Mouse (Mus musculus): ENCODE results near the gene Bud23. TPM values are rescaled to one million over a fixed set of nuclear protein-coding genes. Genes with fewer than 3 reads are reported as not detected.
A peak's percentile ranks its signal among the peaks of the same experiment; 100 is the strongest.

Gene Bud23
- polyA plus RNA-seq, 1 experiment from 2014 or later = 156 TPM

DNA sequence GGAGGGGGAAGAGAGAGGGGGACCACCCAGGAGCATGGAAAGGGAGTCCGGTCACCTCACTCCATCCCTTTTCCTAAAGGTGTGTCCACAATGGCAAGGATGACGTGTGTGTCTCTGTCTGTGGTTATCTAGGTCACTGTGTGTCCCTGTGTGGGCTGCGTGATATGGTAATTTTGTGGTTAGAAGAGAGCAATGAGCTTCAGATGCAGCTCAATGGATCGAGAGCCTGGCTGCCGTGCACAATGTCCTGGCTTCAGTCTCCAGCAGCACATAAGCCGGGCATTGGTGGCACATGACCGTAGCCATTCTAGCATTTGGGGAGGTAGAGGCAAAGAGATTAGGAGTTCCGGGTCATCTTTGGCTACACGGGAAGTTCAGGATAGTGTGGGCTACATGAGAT is 25.2 kb downstream of the Bud23 start:
- Histone ChIP-seq H3K4me3 (ENCODE audit: low read depth, low read length) (no peak overlapping the region), H3K27ac (replicated peaks; ENCODE audit: low read depth, low read length) (no peak overlapping the region), H3K27me3 (ENCODE audit: control insufficient read depth, insufficient read depth, low read length) (no peaks in the 10 kb centered on the region), H3K9me3 (ENCODE audit: control insufficient read depth, low read length) (no peaks in the 10 kb centered on the region), H3K4me2 (ENCODE audit: low read depth, severe bottlenecking) (no peak overlapping the region), H3K36me3 (ENCODE audit: control insufficient read depth, insufficient read depth, low read length) (no peaks in the 10 kb centered on the region), H3K9ac (ENCODE audit: low read length) (no peak overlapping the region), H3K4me1 (ENCODE audit: control insufficient read depth, insufficient read depth, low read length) (no peaks in the 10 kb centered on the region)
- DNase-seq (ENCODE audit: low spot score) (no peak), ATAC-seq (ENCODE audit: insufficient number of reproducible peaks, low FRiP score, low TSS enrichment, low read depth) (no peak)
- WGBS = 89% methylated on average over 9 of the region's 9 CpGs

DNA sequence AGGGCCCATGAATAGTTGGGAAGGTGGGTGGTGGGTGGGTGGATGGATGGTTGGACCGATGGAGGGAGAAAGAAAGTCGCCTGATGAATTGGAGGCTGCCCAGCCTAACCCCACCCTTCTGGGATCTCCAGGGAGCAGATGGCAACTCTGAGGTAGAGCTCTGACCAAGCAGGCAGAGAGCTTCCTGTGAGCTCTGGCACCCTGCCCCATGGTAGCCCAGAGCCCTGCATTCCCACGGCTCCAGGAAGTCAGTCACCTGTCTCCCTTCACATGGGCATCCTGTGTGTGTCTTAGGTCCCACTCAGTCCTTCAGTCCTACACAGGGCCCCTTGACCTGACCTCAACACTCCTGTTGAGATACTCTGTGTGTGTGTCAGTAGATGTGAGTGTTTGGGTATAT is 26.8 kb downstream of the Bud23 start:
- Histone ChIP-seq H3K27ac (replicated peaks; ENCODE audit: low read depth, low read length) (no peak overlapping the region), H3K4me2 (ENCODE audit: low read depth, severe bottlenecking) (no peak overlapping the region), H3K4me3 (ENCODE audit: low read depth, low read length) (no peak overlapping the region), H3K9me3 (ENCODE audit: control insufficient read depth, low read length) (no peaks in the 10 kb centered on the region), H3K27me3 (ENCODE audit: control insufficient read depth, insufficient read depth, low read length) (no peaks in the 10 kb centered on the region), H3K36me3 (ENCODE audit: control insufficient read depth, insufficient read depth, low read length) (no peaks in the 10 kb centered on the region), H3K9ac (ENCODE audit: low read length) (no peak overlapping the region), H3K4me1 (ENCODE audit: control insufficient read depth, insufficient read depth, low read length) (no peaks in the 10 kb centered on the region)
- ATAC-seq (ENCODE audit: insufficient number of reproducible peaks, low FRiP score, low TSS enrichment, low read depth) (no peak), DNase-seq (ENCODE audit: low spot score) (no peak)
- 93% methylated on average over 3 of the region's 3 CpGs for WGBS

DNA sequence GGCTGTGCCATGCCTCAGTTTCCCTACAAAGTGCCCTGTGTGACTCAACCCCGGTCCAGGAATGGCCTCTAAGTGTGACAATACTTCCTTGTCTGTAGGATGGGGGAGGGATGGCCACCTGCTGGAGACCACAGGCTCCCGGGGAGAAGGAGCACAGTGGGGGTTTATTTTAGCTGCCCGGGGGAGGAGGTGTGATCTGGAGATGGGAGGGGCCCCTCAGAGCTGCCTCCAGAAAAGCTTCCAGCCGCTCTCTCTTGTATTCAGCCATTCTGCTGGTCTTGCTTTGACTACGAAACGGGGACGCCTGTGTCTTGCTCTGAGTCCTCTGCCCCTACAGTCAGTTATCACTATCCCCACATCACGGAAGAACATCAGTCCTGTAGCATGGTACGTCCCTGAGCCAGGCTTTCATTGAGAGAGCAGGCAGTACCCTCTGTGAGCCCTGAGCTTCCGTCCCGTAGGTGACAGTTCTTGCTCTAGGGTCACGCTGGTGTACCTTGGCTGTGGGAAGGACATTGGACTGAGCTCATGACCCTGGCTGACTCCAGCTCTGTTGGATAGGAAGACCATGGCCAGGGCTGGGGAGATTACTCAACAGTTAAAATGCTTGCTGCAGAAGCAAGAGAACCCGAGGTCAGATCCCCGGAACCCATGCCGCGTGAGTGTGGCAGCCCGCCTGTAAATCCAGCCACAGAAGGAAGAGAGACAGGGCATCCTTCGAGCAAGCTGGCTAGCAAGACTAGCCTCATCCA is 29.0 kb downstream of the Bud23 start:
- H3K27ac ChIP-seq (replicated peaks; ENCODE audit: low read depth, low read length) = no peak overlapping the region
- H3K36me3 ChIP-seq (ENCODE audit: control insufficient read depth, insufficient read depth, low read length) = no peaks in the 10 kb centered on the region
- H3K4me2 ChIP-seq (ENCODE audit: low read depth, severe bottlenecking) = no peak overlapping the region
- no peaks in the 10 kb centered on the region for H3K9me3 ChIP-seq (ENCODE audit: control insufficient read depth, low read length)
- H3K4me1 ChIP-seq (ENCODE audit: control insufficient read depth, insufficient read depth, low read length) = no peaks in the 10 kb centered on the region
- ATAC-seq (ENCODE audit: insufficient number of reproducible peaks, low FRiP score, low TSS enrichment, low read depth) (no peak), DNase-seq (ENCODE audit: low spot score) (no peak)
- H3K27me3 ChIP-seq (ENCODE audit: control insufficient read depth, insufficient read depth, low read length) = no peaks in the 10 kb centered on the region
- WGBS = 66% methylated on average over 18 of the region's 18 CpGs
- no peak overlapping the region for H3K9ac ChIP-seq (ENCODE audit: low read length)
- H3K4me3 ChIP-seq (ENCODE audit: low read depth, low read length) = no peak overlapping the region

DNA sequence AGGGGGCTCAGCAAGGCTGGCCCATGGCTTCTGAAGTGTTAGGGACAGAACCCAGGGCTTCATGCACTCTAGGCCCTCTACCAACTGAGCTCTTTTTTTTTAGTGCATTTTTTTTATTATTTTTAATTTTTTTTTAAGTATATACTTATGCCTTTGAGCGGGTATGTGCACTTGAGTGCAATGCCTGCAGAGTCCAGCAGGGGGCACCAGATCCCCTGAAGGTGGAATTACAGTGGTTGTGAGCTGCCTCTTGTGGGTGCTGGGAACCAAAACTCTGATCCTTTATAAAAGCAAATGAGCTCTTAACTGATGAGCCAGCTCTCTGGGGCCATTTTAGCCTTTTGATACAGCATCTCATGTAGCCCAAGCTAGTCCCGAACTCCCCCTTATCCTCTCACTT is 30.2 kb downstream of the Bud23 start:
- WGBS = 97% methylated on average over 2 of the region's 2 CpGs
- Histone ChIP-seq H3K27ac (replicated peaks; ENCODE audit: low read depth, low read length) (no peak overlapping the region), H3K36me3 (ENCODE audit: control insufficient read depth, insufficient read depth, low read length) (no peaks in the 10 kb centered on the region), H3K9ac (ENCODE audit: low read length) (no peak overlapping the region), H3K4me3 (ENCODE audit: low read depth, low read length) (no peak overlapping the region), H3K4me2 (ENCODE audit: low read depth, severe bottlenecking) (no peak overlapping the region), H3K9me3 (ENCODE audit: control insufficient read depth, low read length) (no peaks in the 10 kb centered on the region), H3K4me1 (ENCODE audit: control insufficient read depth, insufficient read depth, low read length) (no peaks in the 10 kb centered on the region), H3K27me3 (ENCODE audit: control insufficient read depth, insufficient read depth, low read length) (no peaks in the 10 kb centered on the region)
- ATAC-seq (ENCODE audit: insufficient number of reproducible peaks, low FRiP score, low TSS enrichment, low read depth) (no peak), DNase-seq (ENCODE audit: low spot score) (no peak)

DNA sequence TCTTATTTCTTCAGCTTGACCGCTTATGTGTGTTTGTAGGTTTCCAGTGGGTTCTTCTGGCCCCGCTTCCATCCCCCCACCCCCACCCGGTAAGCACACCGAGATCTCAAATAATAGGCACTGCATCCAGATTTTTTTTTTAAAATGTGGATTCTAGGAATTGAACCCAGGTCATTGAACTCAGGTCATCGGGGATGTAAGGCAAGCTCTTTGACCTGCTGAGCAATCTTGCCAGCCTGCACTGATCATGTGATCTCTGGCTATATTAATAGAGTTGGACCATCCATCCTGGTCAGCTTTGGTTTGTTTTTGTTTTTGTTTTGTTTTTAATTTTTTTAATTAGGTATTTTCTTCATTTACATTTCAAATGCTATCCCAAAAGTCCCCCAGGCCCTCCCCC is 32.2 kb downstream of the Bud23 start:
- Histone ChIP-seq H3K27me3 (ENCODE audit: control insufficient read depth, insufficient read depth, low read length) (no peaks in the 10 kb centered on the region), H3K36me3 (ENCODE audit: control insufficient read depth, insufficient read depth, low read length) (no peaks in the 10 kb centered on the region), H3K27ac (replicated peaks; ENCODE audit: low read depth, low read length) (no peak overlapping the region), H3K4me1 (ENCODE audit: control insufficient read depth, insufficient read depth, low read length) (0 out of 2 replicates have a peak, but pooled peaks cover 6% of the 10 kb centered on the region), H3K9me3 (ENCODE audit: control insufficient read depth, low read length) (no peaks in the 10 kb centered on the region), H3K9ac (ENCODE audit: low read length) (no peak overlapping the region), H3K4me2 (ENCODE audit: low read depth, severe bottlenecking) (no peak overlapping the region), H3K4me3 (ENCODE audit: low read depth, low read length) (no peak overlapping the region)
- DNase-seq (ENCODE audit: low spot score) = no peak
- ATAC-seq (ENCODE audit: insufficient number of reproducible peaks, low FRiP score, low TSS enrichment, low read depth) = no peak
- 96% methylated on average over 5 of the region's 5 CpGs for WGBS

DNA sequence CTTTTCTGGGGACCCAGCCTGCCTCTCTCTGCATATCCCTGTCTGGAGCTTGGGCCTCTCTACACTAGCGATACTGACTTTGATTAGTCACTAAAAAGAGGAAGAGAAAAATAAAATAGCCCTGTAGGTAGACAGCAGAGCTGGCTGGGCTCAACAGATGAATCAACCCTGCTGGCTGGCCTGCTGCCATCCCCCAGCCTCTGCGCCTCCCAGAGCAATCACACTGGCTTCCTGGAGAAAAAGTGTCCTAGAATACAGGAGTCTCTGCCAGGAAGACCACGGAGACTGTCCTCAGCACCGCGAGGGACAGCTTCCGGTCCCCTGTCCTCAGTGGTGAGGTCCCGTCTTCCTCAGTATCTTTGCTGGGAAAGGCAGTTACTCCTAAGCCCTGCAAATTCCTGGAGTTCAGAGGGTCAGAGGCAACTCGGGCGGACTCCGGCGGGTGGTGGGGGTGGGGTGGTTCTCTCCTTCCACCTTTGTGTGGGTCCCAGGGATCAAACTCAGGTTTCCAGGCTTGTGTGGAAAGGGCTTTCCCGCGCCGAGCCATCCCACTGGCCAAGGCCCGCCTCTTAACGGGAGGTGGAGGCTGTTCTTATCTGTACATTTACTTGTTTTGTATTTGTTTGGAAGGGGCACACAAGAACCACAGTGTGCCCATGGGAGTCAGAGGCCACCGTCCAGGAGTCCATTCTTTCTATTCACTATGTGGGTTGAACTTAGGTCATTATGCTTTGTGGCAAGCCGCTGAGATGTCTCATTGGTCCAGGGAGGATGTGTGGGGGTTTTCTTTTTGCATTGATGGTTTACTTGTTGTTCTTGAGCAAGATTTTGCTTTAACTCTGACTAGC is 35.5 kb downstream of the Bud23 start:
- Histone ChIP-seq H3K4me1 (ENCODE audit: control insufficient read depth, insufficient read depth, low read length) (peaks cover 12% of the 10 kb centered on the region; the same call in 1 of the 2 replicates), H3K27ac (replicated peaks; ENCODE audit: low read depth, low read length) (no peak overlapping the region), H3K9ac (ENCODE audit: low read length) (no peak overlapping the region), H3K36me3 (ENCODE audit: control insufficient read depth, insufficient read depth, low read length) (no peaks in the 10 kb centered on the region), H3K27me3 (ENCODE audit: control insufficient read depth, insufficient read depth, low read length) (no peaks in the 10 kb centered on the region), H3K4me2 (ENCODE audit: low read depth, severe bottlenecking) (no peak overlapping the region), H3K4me3 (ENCODE audit: low read depth, low read length) (no peak overlapping the region), H3K9me3 (ENCODE audit: control insufficient read depth, low read length) (no peaks in the 10 kb centered on the region)
- 53% methylated on average over 18 of the region's 18 CpGs for WGBS
- ATAC-seq (ENCODE audit: insufficient number of reproducible peaks, low FRiP score, low TSS enrichment, low read depth) (no peak), DNase-seq (ENCODE audit: low spot score) (no peak)

DNA sequence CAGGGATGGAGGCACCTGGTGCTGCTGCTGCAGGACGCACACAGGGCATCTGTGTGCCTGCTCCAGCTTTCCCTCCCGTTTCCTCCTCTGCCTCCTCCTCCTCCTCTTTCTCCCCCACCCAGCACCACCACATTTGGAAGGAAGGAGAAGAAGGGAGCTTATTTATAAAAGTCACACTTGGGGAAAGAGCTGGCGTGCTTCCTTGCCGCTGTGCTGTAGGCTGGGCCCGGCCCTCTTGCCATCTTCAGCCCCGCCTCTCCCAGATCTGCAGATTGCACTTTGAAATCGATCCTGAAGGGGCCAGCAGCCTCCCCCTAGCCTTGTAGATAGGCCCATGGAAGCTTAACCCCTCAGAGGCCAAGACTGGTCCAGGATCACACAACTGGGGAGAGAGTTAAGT is 38.9 kb downstream of the Bud23 start:
- Histone ChIP-seq H3K27ac (replicated peaks; ENCODE audit: low read depth, low read length) (no peak overlapping the region), H3K36me3 (ENCODE audit: control insufficient read depth, insufficient read depth, low read length) (no peaks in the 10 kb centered on the region), H3K4me3 (ENCODE audit: low read depth, low read length) (no peak overlapping the region), H3K4me2 (ENCODE audit: low read depth, severe bottlenecking) (no peak overlapping the region), H3K9ac (ENCODE audit: low read length) (no peak overlapping the region), H3K27me3 (ENCODE audit: control insufficient read depth, insufficient read depth, low read length) (no peaks in the 10 kb centered on the region), H3K9me3 (ENCODE audit: control insufficient read depth, low read length) (no peaks in the 10 kb centered on the region), H3K4me1 (ENCODE audit: control insufficient read depth, insufficient read depth, low read length) (peaks cover 12% of the 10 kb centered on the region; the same call in 1 of the 2 replicates)
- no peak for DNase-seq (ENCODE audit: low spot score)
- 9% methylated on average over 7 of the region's 7 CpGs for WGBS
- no peak for ATAC-seq (ENCODE audit: insufficient number of reproducible peaks, low FRiP score, low TSS enrichment, low read depth)

DNA sequence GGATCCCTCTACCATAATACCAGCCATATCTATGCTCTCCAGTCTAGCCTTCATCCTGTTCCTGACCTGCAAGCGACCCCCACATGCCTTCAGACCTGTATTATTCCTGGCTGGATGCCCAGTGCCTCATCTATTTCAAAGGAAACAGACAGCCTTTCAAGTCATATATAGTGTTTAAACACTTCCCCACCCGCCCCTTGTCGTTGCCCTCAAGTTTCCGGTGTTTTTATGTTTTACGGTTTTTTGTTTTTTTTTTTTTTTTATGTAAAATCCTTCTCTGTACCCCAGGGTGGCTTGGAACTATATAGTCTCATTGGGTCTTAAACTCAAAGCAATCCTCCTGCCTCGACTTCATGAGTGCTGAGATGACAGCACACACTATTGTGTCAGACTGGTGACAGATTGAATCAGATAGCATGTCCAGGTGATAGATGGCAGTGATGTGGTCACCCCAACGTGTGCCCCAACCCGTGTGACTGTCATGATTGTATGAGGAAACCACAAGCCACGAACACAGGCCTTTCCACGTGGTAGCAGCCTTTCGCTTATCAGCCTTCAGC is 40.0 kb downstream of the Bud23 start:
- Histone ChIP-seq H3K9ac (ENCODE audit: low read length) (no peak overlapping the region), H3K9me3 (ENCODE audit: control insufficient read depth, low read length) (no peaks in the 10 kb centered on the region), H3K4me1 (ENCODE audit: control insufficient read depth, insufficient read depth, low read length) (peaks cover 12% of the 10 kb centered on the region; the same call in 1 of the 2 replicates), H3K4me3 (ENCODE audit: low read depth, low read length) (no peak overlapping the region), H3K36me3 (ENCODE audit: control insufficient read depth, insufficient read depth, low read length) (no peaks in the 10 kb centered on the region), H3K4me2 (ENCODE audit: low read depth, severe bottlenecking) (peak overlapping the region; percentile 79; the same call in 1 of the 2 replicates), H3K27me3 (ENCODE audit: control insufficient read depth, insufficient read depth, low read length) (no peaks in the 10 kb centered on the region), H3K27ac (replicated peaks; ENCODE audit: low read depth, low read length) (no peak overlapping the region)
- ATAC-seq (ENCODE audit: insufficient number of reproducible peaks, low FRiP score, low TSS enrichment, low read depth) (no peak), DNase-seq (ENCODE audit: low spot score) (no peak)
- WGBS = 63% methylated on average over 11 of the region's 11 CpGs
